Comparison of ENCODE assay signal across 17 mouse cellular contexts in genomic region chr4:83791811-83792210, GRCm38 (mm10).
DNase-seq lines count a peak whose midpoint lies in the region; ATAC-seq lines count a peak whose summit lies in the region.
"Had no signal": no experiment of that assay in that cellular context is flagged by ENCODE, and none has a peak within 500 bp of the region (broad histone marks: within the 10 kb centered on the region; RNA-seq: fewer than 3 reads in every experiment).

No protein-coding gene starts in this region.

- WGBS in midbrain, embryonic 10.5 days: 21% methylated on average over 13 of the region's 13 CpGs
- WGBS in midbrain, embryonic 16.5 days: 16% methylated on average over 13 of the region's 13 CpGs
- 11% methylated on average over 13 of the region's 13 CpGs for WGBS in embryonic facial prominence, embryonic 12.5 days
- WGBS in limb, embryonic 13.5 days: 9% methylated on average over 13 of the region's 13 CpGs

- H3K27me3 ChIP-seq in midbrain, embryonic 10.5 days (ENCODE audit: low read depth, poor library complexity, severe bottlenecking): peaks cover 9% of the 10 kb centered on the region; the same call in 1 of the 2 replicates
- no peaks in the 10 kb centered on the region for H3K27me3 ChIP-seq in midbrain, embryonic 16.5 days (ENCODE audit: control insufficient read depth, insufficient read depth, low read depth, low read length)
- no peaks in the 10 kb centered on the region for H3K27me3 ChIP-seq in embryonic facial prominence, embryonic 12.5 days
- no peaks in the 10 kb centered on the region for H3K27me3 ChIP-seq in limb, embryonic 13.5 days
- H3K27me3 ChIP-seq: heart, embryonic 12.5 days had no signal

- H3K36me3 ChIP-seq in midbrain, embryonic 10.5 days: no peaks in the 10 kb centered on the region
- H3K36me3 ChIP-seq in midbrain, embryonic 16.5 days (ENCODE audit: control insufficient read depth, insufficient read depth, low read length): no peaks in the 10 kb centered on the region
- H3K36me3 ChIP-seq in embryonic facial prominence, embryonic 12.5 days: no peaks in the 10 kb centered on the region
- H3K36me3 ChIP-seq in limb, embryonic 13.5 days: no peaks in the 10 kb centered on the region
- H3K36me3 ChIP-seq: heart, embryonic 12.5 days had no signal

- no peak overlapping the region for H3K4me2 ChIP-seq in midbrain, embryonic 16.5 days (ENCODE audit: low read length)
- H3K4me2 ChIP-seq in embryonic facial prominence, embryonic 12.5 days (replicated peaks): no peak overlapping the region
- H3K4me2 ChIP-seq in limb, embryonic 13.5 days (replicated peaks): no peak overlapping the region; the same call in 1 of the 2 replicates
- H3K4me2 ChIP-seq: heart, embryonic 12.5 days had no signal

- peaks cover 23% of the 10 kb centered on the region for H3K4me1 ChIP-seq in midbrain, embryonic 10.5 days
- peaks cover 9% of the 10 kb centered on the region for H3K4me1 ChIP-seq in midbrain, embryonic 16.5 days (ENCODE audit: control insufficient read depth, insufficient read depth, low read length)
- H3K4me1 ChIP-seq in embryonic facial prominence, embryonic 12.5 days: peaks cover 4% of the 10 kb centered on the region; the same call in 1 of the 2 replicates
- H3K4me1 ChIP-seq in limb, embryonic 13.5 days: peaks cover 21% of the 10 kb centered on the region
- H3K4me1 ChIP-seq: heart, embryonic 12.5 days had no signal

- no peaks in the 10 kb centered on the region for H3K9me3 ChIP-seq in midbrain, embryonic 10.5 days (replicated peaks)
- no peaks in the 10 kb centered on the region for H3K9me3 ChIP-seq in midbrain, embryonic 16.5 days (replicated peaks; ENCODE audit: control insufficient read depth, low read length, poor library complexity, severe bottlenecking)
- no peaks in the 10 kb centered on the region for H3K9me3 ChIP-seq in embryonic facial prominence, embryonic 12.5 days
- H3K9me3 ChIP-seq in limb, embryonic 13.5 days: no peaks in the 10 kb centered on the region
- H3K9me3 ChIP-seq: heart, embryonic 12.5 days had no signal

- no peak overlapping the region for H3K9ac ChIP-seq in midbrain, embryonic 16.5 days (ENCODE audit: low read depth, low read length)
- no peak overlapping the region for H3K9ac ChIP-seq in embryonic facial prominence, embryonic 12.5 days
- peak overlapping the region; percentile 8; the same call in 1 of the 2 replicates for H3K9ac ChIP-seq in limb, embryonic 13.5 days
- H3K9ac ChIP-seq: heart, embryonic 12.5 days; liver, embryonic 14.5 days had no signal

- ATAC-seq in midbrain, embryonic 16.5 days: no peak
- ATAC-seq in embryonic facial prominence, embryonic 12.5 days (ENCODE audit: insufficient number of reproducible peaks, insufficient read depth, low FRiP score, low TSS enrichment): peak; percentile 35; the same call in 1 of the 2 replicates
- ATAC-seq in limb, embryonic 13.5 days (ENCODE audit: low FRiP score, low read depth): no peak
- ATAC-seq: lung, postnatal 0 days had no signal

- H3K4me3 ChIP-seq in midbrain, embryonic 10.5 days: no peak overlapping the region
- H3K4me3 ChIP-seq in midbrain, embryonic 16.5 days (ENCODE audit: low read depth, low read length): no peak overlapping the region
- no peak overlapping the region for H3K4me3 ChIP-seq in embryonic facial prominence, embryonic 12.5 days
- H3K4me3 ChIP-seq in limb, embryonic 13.5 days: no peak overlapping the region
- H3K4me3 ChIP-seq: heart, embryonic 12.5 days had no signal

- no peak for DNase-seq in midbrain, embryonic 10.5 days (ENCODE audit: low spot score)
- DNase-seq in embryo, embryonic 11 days: peak; percentile 64
- DNase-seq in cerebellum, postnatal 14 days: no peak
- no peak for DNase-seq in kidney, postnatal 10 days
- DNase-seq: adrenal gland, postnatal 36 days; cerebellum, adult 8-10 months; kidney, adult 9 months; layer of hippocampus, postnatal 36 days; left cerebral cortex, postnatal 4 days; right cerebral cortex, adult 18-20 months; thymus, adult 2 months had no signal

- peak overlapping the region; percentile 23; the same call in 1 of the 2 replicates for H3K27ac ChIP-seq in midbrain, embryonic 10.5 days (replicated peaks)
- no peak overlapping the region for H3K27ac ChIP-seq in midbrain, embryonic 16.5 days (ENCODE audit: low read length)
- H3K27ac ChIP-seq in embryonic facial prominence, embryonic 12.5 days: no peak overlapping the region
- H3K27ac ChIP-seq in limb, embryonic 13.5 days: no peak overlapping the region
- H3K27ac ChIP-seq: liver, embryonic 14.5 days had no signal
